Mouse (Mus musculus): ENCODE data around the gene Tgfb1i1. TPM values are rescaled to one million over a fixed set of nuclear protein-coding genes. Genes with fewer than 3 reads are reported as not detected.
A peak's percentile ranks its signal among the peaks of the same experiment; 100 is the strongest.

Gene Tgfb1i1
- total and polyA plus RNA-seq, 2 experiments from 2014 or later = 9.7 to 22.1 TPM

DNA sequence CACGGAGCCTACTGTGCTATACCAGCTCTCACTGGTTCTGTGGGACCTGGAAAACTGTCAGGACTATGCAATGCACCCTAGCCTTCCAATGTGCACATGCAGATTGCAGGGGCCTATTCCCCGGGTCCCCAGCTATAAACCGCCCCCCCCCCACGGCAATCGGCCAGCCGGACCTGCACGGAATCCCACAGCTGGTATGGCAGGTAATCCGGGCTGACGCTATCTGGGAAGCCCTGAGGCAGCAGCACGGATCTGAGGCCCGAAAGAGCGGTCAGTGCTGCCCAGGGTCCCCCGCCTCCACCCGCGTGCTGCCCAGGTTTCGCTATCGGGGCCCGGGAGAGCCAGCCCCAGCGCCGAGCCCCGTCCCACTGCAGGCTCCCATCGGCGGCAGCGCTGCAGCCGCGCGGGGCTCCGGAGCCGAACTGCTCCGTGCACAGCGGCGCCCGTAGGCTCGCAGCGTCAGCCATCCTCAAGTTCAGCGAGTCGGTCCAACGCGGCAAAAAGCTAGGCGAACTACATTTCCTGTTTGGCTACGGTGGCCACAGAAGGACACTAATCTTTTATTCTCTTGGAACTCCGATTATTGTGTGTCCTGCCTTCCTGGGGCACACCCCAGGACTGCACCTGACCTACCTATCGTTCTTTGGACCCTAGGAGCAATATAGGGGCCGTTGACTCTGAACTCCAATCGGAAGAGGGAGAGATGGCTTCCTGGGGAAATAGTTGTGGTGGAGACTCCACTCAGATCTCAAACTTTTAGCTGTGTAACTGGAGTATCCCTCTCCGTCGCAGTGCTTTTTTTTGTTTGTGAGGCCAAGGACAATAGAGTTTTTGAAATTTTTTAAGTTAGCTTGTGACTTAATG, 51.2 kb downstream of the Tgfb1i1 start, which contains the start of gene BC017158:
TSS of gene BC017158 (minus strand) at position 554 of the 864 bp plus-strand sequence.
- Histone ChIP-seq H3K27me3 (ENCODE audit: insufficient read depth, low read length) (no peaks in the 10 kb centered on the region), H3K36me3 (ENCODE audit: insufficient read depth) (0 out of 2 replicates have a peak, but pooled peaks cover 3% of the 10 kb centered on the region), H3K4me3 (ENCODE audit: low read depth, low read length) (peak within 1 kb of the TSS; percentile 77), H3K4me1 (ENCODE audit: insufficient read depth) (peaks cover 11% of the 10 kb centered on the region), H3K4me2 (ENCODE audit: low read depth) (peak within 1 kb of the TSS; percentile 68), H3K27ac (ENCODE audit: low read depth, low read length) (peak within 1 kb of the TSS; percentile 75), H3K9ac (peak within 1 kb of the TSS; percentile 74), H3K9me3 (ENCODE audit: low read length) (no peaks in the 10 kb centered on the region)
- no peak for TF ChIP-seq CTCF (IDR thresholded peaks at IDR 0.05; ENCODE audit: low read depth)
- WGBS = 2% methylated on average over 47 of the region's 47 CpGs
- ATAC-seq = peak; percentile 78
- DNase-seq = peak; percentile 79

GRCm38 (mm10) chr7:128298481-128299342, 52.1 kb downstream of the Tgfb1i1 start:
- Histone ChIP-seq H3K27ac (ENCODE audit: low read depth, low read length) (peak overlapping the region; percentile 45; the same call in 1 of the 2 replicates), H3K4me1 (ENCODE audit: insufficient read depth) (peaks cover 11% of the 10 kb centered on the region), H3K4me3 (ENCODE audit: low read depth, low read length) (peak overlapping the region; percentile 77), H3K9me3 (ENCODE audit: low read length) (no peaks in the 10 kb centered on the region), H3K27me3 (ENCODE audit: insufficient read depth, low read length) (0 out of 2 replicates have a peak, but pooled peaks cover 4% of the 10 kb centered on the region), H3K4me2 (ENCODE audit: low read depth) (peak overlapping the region; percentile 68), H3K9ac (no peak overlapping the region), H3K36me3 (ENCODE audit: insufficient read depth) (0 out of 2 replicates have a peak, but pooled peaks cover 3% of the 10 kb centered on the region)
- ATAC-seq (peak; percentile 57), DNase-seq (peak; percentile 75)
- TF ChIP-seq CTCF (IDR thresholded peaks at IDR 0.05; ENCODE audit: low read depth) = no peak
- 42% methylated on average over 8 of the region's 8 CpGs for WGBS

- no peak overlapping the region for H3K4me2 ChIP-seq (ENCODE audit: low read depth)
- DNase-seq = no peak
- H3K9ac ChIP-seq = no peak overlapping the region
- H3K4me1 ChIP-seq (ENCODE audit: insufficient read depth) = peaks cover 11% of the 10 kb centered on the region
- ATAC-seq = no peak
- no peak overlapping the region for H3K4me3 ChIP-seq (ENCODE audit: low read depth, low read length)
- WGBS = 76% methylated on average over 3 of the region's 3 CpGs
- H3K36me3 ChIP-seq (ENCODE audit: insufficient read depth) = no peaks in the 10 kb centered on the region
- no peak for TF ChIP-seq CTCF (IDR thresholded peaks at IDR 0.05; ENCODE audit: low read depth)
- H3K27ac ChIP-seq (ENCODE audit: low read depth, low read length) = no peak overlapping the region
- 0 out of 2 replicates have a peak, but pooled peaks cover 5% of the 10 kb centered on the region for H3K27me3 ChIP-seq (ENCODE audit: insufficient read depth, low read length)
- no peaks in the 10 kb centered on the region for H3K9me3 ChIP-seq (ENCODE audit: low read length)
Observed at GRCm38 (mm10) chr7:128300952-128301351, 54.3 kb downstream of the Tgfb1i1 start.

GRCm38 (mm10) chr7:128302151-128302550, 55.5 kb downstream of the Tgfb1i1 start:
- whole genome bisulfite sequencing = 68% methylated on average over 3 of the region's 3 CpGs
- Histone ChIP-seq H3K9me3 (ENCODE audit: low read length) (no peaks in the 10 kb centered on the region), H3K4me3 (ENCODE audit: low read depth, low read length) (no peak overlapping the region), H3K27ac (ENCODE audit: low read depth, low read length) (no peak overlapping the region), H3K4me2 (ENCODE audit: low read depth) (no peak overlapping the region), H3K9ac (no peak overlapping the region), H3K36me3 (ENCODE audit: insufficient read depth) (no peaks in the 10 kb centered on the region), H3K4me1 (ENCODE audit: insufficient read depth) (peaks cover 11% of the 10 kb centered on the region), H3K27me3 (ENCODE audit: insufficient read depth, low read length) (0 out of 2 replicates have a peak, but pooled peaks cover 5% of the 10 kb centered on the region)
- no peak for ATAC-seq
- TF ChIP-seq CTCF (IDR thresholded peaks at IDR 0.05; ENCODE audit: low read depth) = no peak
- no peak for DNase-seq

DNA sequence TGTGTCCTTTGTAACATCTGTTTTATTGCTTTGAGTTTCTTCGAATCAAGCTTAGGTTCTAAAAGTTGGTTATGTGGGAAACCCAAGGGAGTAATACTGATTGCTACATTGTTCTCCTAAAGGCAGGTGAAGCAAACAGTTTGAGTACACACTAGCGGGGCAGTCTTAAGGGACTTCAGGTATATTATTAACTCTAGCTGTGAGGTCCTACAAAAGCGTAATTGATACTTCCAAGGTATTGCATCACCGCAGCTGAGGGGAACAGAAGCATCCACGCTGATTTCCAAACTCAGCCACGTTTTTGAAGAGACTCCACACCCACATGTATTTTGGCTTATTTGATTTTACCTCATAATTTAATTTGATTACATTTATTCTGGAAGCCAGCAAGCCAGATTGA, 57.6 kb downstream of the Tgfb1i1 start:
- Histone ChIP-seq H3K9ac (no peak overlapping the region), H3K4me3 (ENCODE audit: low read depth, low read length) (no peak overlapping the region), H3K9me3 (ENCODE audit: low read length) (no peaks in the 10 kb centered on the region), H3K36me3 (ENCODE audit: insufficient read depth) (no peaks in the 10 kb centered on the region), H3K4me1 (ENCODE audit: insufficient read depth) (no peaks in the 10 kb centered on the region; the same call in 1 of the 2 replicates), H3K27ac (ENCODE audit: low read depth, low read length) (no peak overlapping the region), H3K4me2 (ENCODE audit: low read depth) (no peak overlapping the region), H3K27me3 (ENCODE audit: insufficient read depth, low read length) (0 out of 2 replicates have a peak, but pooled peaks cover 5% of the 10 kb centered on the region)
- 79% methylated on average over 6 of the region's 6 CpGs for WGBS
- ATAC-seq (no peak), DNase-seq (no peak)
- TF ChIP-seq CTCF (IDR thresholded peaks at IDR 0.05; ENCODE audit: low read depth) = no peak

DNA sequence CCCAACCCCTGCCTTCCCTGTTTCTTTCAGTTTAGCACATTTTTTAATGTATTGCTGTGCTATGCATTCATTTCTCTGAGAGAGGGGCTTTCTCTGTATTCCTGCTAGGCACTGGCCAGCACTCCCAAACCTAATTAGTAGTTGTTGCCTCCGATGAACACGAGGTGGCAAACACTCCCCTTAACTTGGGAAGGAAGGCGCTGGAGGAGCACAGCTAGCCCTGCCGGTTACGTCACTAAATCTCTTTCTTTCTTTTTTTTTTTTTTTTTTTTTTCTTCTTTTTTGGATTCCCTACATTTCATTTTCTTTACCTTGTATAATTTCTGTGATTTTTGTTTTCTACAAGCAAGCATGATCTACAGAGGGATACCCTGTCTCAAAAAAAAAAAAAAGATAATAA, 58.3 kb downstream of the Tgfb1i1 start:
- no peaks in the 10 kb centered on the region for H3K9me3 ChIP-seq (ENCODE audit: low read length)
- peak; percentile 84 for ATAC-seq

More for the DNA sequence above, 58.3 kb downstream of the Tgfb1i1 start:
- H3K4me2 ChIP-seq (ENCODE audit: low read depth) = no peak overlapping the region
- H3K4me1 ChIP-seq (ENCODE audit: insufficient read depth) = peaks cover 4% of the 10 kb centered on the region; the same call in 1 of the 2 replicates
- under 1% methylated on average over 5 of the region's 5 CpGs for WGBS
- peak; percentile 81 for DNase-seq
- H3K4me3 ChIP-seq (ENCODE audit: low read depth, low read length) = no peak overlapping the region
- TF ChIP-seq CTCF (IDR thresholded peaks at IDR 0.05; ENCODE audit: low read depth) = peak; percentile 73
- no peaks in the 10 kb centered on the region for H3K36me3 ChIP-seq (ENCODE audit: insufficient read depth)
- 0 out of 2 replicates have a peak, but pooled peaks cover 5% of the 10 kb centered on the region for H3K27me3 ChIP-seq (ENCODE audit: insufficient read depth, low read length)
- H3K27ac ChIP-seq (ENCODE audit: low read depth, low read length) = no peak overlapping the region
- no peak overlapping the region for H3K9ac ChIP-seq

Small RNAs within 50 kb of the gene (microRNA-seq; reads per million reads assigned to microRNA genes)
- gene Mir3103 = 0.77 to 0.98 reads per million in 2 experiments

Other genes starting within 250 kb of the Tgfb1i1 start
- 0.15 and 0.43 TPM in 2 replicates for gene Trim72, start 242.9 kb upstream of the Tgfb1i1 start, total RNA-seq (2014; rRNA removed)
- gene Trim72, start 242.9 kb upstream of the Tgfb1i1 start, polyA plus RNA-seq (2015; fragmentation: Nextera tagmentation; extraction: Ambion mirVana) = not detected in 2 replicates
- gene Itgam, start 184.2 kb upstream of the Tgfb1i1 start, total RNA-seq (2014; rRNA removed) = 1.4 and 1.7 TPM in 2 replicates
- gene Itgam, start 184.2 kb upstream of the Tgfb1i1 start, polyA plus RNA-seq (2015; fragmentation: Nextera tagmentation; extraction: Ambion mirVana) = 0.39 and 0.92 TPM in 2 replicates
- gene Gm49368, start 184.1 kb upstream of the Tgfb1i1 start, total RNA-seq (2014; rRNA removed) = not detected in 2 replicates
- gene Gm49368, start 184.1 kb upstream of the Tgfb1i1 start, polyA plus RNA-seq (2015; fragmentation: Nextera tagmentation; extraction: Ambion mirVana) = not detected in 2 replicates
- gene Itgax, start 117.3 kb upstream of the Tgfb1i1 start, total RNA-seq (2014; rRNA removed) = 0.23 and 0.24 TPM in 2 replicates
- gene Itgax, start 117.3 kb upstream of the Tgfb1i1 start, polyA plus RNA-seq (2015; fragmentation: Nextera tagmentation; extraction: Ambion mirVana) = 0.09 and 0.16 TPM in 2 replicates
- gene Itgad, start 92.4 kb upstream of the Tgfb1i1 start, total RNA-seq (2014; rRNA removed) = 0.05 and 0.15 TPM in 2 replicates
- 0.38 and 0.39 TPM in 2 replicates for gene Itgad, start 92.4 kb upstream of the Tgfb1i1 start, polyA plus RNA-seq (2015; fragmentation: Nextera tagmentation; extraction: Ambion mirVana)
- 1.4 and 5.0 TPM in 2 replicates for gene Cox6a2, start 40.4 kb upstream of the Tgfb1i1 start, total RNA-seq (2014; rRNA removed)
- gene Cox6a2, start 40.4 kb upstream of the Tgfb1i1 start, polyA plus RNA-seq (2015; fragmentation: Nextera tagmentation; extraction: Ambion mirVana) = 4.5 TPM in 2 replicates
- 12.8 and 17.8 TPM in 2 replicates for gene Armc5, start 9.5 kb upstream of the Tgfb1i1 start, total RNA-seq (2014; rRNA removed)
- 13.4 and 15.4 TPM in 2 replicates for gene Armc5, start 9.5 kb upstream of the Tgfb1i1 start, polyA plus RNA-seq (2015; fragmentation: Nextera tagmentation; extraction: Ambion mirVana)
- 5.2 and 6.7 TPM in 2 replicates for gene 9130023H24Rik, start 8.8 kb upstream of the Tgfb1i1 start, total RNA-seq (2014; rRNA removed)
- gene 9130023H24Rik, start 8.8 kb upstream of the Tgfb1i1 start, polyA plus RNA-seq (2015; fragmentation: Nextera tagmentation; extraction: Ambion mirVana) = 3.9 and 4.6 TPM in 2 replicates
- not detected in 2 replicates for gene Slc5a2, start 18.8 kb downstream of the Tgfb1i1 start, total RNA-seq (2014; rRNA removed)
- gene Slc5a2, start 18.8 kb downstream of the Tgfb1i1 start, polyA plus RNA-seq (2015; fragmentation: Nextera tagmentation; extraction: Ambion mirVana) = 0.10 TPM in 1 of 2 replicates, not detected in the other
- gene BC017158, start 51.4 kb downstream of the Tgfb1i1 start, total RNA-seq (2014; rRNA removed) = 18.3 and 18.5 TPM in 2 replicates
- 10.6 and 14.4 TPM in 2 replicates for gene BC017158, start 51.4 kb downstream of the Tgfb1i1 start, polyA plus RNA-seq (2015; fragmentation: Nextera tagmentation; extraction: Ambion mirVana)
- 53.2 and 54.5 TPM in 2 replicates for gene Rgs10, start 171.9 kb downstream of the Tgfb1i1 start, total RNA-seq (2014; rRNA removed)
- 51.7 and 64.2 TPM in 2 replicates for gene Rgs10, start 171.9 kb downstream of the Tgfb1i1 start, polyA plus RNA-seq (2015; fragmentation: Nextera tagmentation; extraction: Ambion mirVana)
- 60.9 and 76.7 TPM in 2 replicates for gene Tial1, start 214.9 kb downstream of the Tgfb1i1 start, total RNA-seq (2014; rRNA removed)
- gene Tial1, start 214.9 kb downstream of the Tgfb1i1 start, polyA plus RNA-seq (2015; fragmentation: Nextera tagmentation; extraction: Ambion mirVana) = 17.3 and 22.5 TPM in 2 replicates

Measured in forebrain, postnatal 0 days (tissue).